Mouse (Mus musculus): ENCODE data around the gene Pik3r5. TPM values are rescaled to one million over a fixed set of nuclear protein-coding genes. Genes with fewer than 3 reads are reported as not detected.

The Pik3r5 gene
- total and polyA plus RNA-seq, 3 experiments = 3.2 to 5.7 TPM; not detected in 1

GRCm38 (mm10) chr11:68385021-68385821 is 46.7 kb upstream of the Pik3r5 start:
- TF ChIP-seq NRF1 (IDR thresholded peaks at IDR 0.05; ENCODE audit: insufficient read depth, low read depth, low read length, poor library complexity, severe bottlenecking) (no peak), EP300 (IDR thresholded peaks at IDR 0.05; ENCODE audit: low read depth in 1 of 2, low read length in 2 of 2) (no peak), NELFE (IDR thresholded peaks at IDR 0.05; ENCODE audit: low read depth, low read length) (no peak), ELF1 (IDR thresholded peaks at IDR 0.05; ENCODE audit: low read depth, low read length) (no peak), ZNF384 (IDR thresholded peaks at IDR 0.05; ENCODE audit: low read depth, low read length) (no peak), TBP (IDR thresholded peaks at IDR 0.05; ENCODE audit: low read depth, low read length) (no peak), SMC3 (IDR thresholded peaks at IDR 0.05; ENCODE audit: low read depth, low read length) (no peak)
- Histone ChIP-seq H3K36me3 (ENCODE audit: control insufficient read depth in 1 of 2, insufficient read depth in 2 of 2, low read length in 2 of 2) (no peaks in the 10 kb centered on the region), H3K9me3 (replicated peaks; ENCODE audit: insufficient read depth, low read length) (no peaks in the 10 kb centered on the region), H3K27ac (ENCODE audit: control insufficient read depth, low read depth, low read length) (no peak overlapping the region), H3K9ac (ENCODE audit: control insufficient read depth, low read depth, low read length, poor library complexity, severe bottlenecking) (no peak overlapping the region), H3K4me1 (ENCODE audit: control insufficient read depth in 1 of 2, insufficient read depth in 2 of 2, low read length in 2 of 2) (no peaks in the 10 kb centered on the region), H3K4me3 (ENCODE audit: control insufficient read depth in 1 of 2, insufficient read depth in 1 of 2, low read depth in 2 of 2, low read length in 2 of 2) (no peak overlapping the region), H3K27me3 (ENCODE audit: control insufficient read depth in 1 of 2, insufficient read depth in 2 of 2, low read length in 2 of 2) (peaks cover 0 to 3% of the 10 kb centered on the region in 2 experiments; a peak in 2 of 4 replicates), H3K79me2 (ENCODE audit: control insufficient read depth, insufficient read depth, low read length, poor library complexity) (no peaks in the 10 kb centered on the region; the same call in 1 of the 2 replicates)
- no peak for DNase-seq (ENCODE audit: low read depth, low spot score)

DNA sequence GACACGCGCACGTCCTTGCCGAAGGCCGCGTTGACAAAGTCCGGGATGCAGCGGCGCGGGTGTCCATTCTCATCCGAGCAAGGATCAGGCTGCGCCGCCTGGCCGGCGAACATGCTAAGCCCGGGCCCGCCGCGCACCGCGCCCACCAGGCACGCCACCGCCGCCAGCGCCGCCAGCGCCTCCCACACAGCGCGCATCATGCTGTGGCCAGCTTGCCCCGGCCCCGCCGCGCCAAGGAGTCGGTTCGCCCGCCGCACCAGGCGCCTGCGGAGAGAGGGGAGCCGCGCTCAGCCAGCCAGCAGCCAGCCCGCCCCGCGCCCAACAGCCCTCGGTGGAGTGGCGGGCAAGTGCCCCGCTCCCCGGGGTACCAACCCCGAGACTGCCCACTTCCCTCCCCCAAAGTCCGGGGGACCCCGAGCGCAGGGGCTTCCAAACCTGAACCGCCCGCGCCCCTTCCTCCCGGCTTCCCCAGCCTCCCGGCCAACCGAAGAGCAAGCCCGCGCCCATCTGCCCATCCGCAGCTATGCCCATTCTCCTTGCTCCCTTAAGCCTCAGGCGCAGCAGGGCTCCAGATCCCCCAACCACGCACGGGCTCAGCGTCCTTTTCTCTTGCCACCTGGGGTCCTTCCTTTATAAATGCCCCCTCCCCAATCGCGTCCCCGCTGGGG is 45.9 kb upstream of the Pik3r5 start:
- H3K27me3 ChIP-seq (ENCODE audit: control insufficient read depth in 1 of 2, insufficient read depth in 2 of 2, low read length in 2 of 2) = peaks cover 0 to 3% of the 10 kb centered on the region in 2 experiments; a peak in 2 of 4 replicates

DNA sequence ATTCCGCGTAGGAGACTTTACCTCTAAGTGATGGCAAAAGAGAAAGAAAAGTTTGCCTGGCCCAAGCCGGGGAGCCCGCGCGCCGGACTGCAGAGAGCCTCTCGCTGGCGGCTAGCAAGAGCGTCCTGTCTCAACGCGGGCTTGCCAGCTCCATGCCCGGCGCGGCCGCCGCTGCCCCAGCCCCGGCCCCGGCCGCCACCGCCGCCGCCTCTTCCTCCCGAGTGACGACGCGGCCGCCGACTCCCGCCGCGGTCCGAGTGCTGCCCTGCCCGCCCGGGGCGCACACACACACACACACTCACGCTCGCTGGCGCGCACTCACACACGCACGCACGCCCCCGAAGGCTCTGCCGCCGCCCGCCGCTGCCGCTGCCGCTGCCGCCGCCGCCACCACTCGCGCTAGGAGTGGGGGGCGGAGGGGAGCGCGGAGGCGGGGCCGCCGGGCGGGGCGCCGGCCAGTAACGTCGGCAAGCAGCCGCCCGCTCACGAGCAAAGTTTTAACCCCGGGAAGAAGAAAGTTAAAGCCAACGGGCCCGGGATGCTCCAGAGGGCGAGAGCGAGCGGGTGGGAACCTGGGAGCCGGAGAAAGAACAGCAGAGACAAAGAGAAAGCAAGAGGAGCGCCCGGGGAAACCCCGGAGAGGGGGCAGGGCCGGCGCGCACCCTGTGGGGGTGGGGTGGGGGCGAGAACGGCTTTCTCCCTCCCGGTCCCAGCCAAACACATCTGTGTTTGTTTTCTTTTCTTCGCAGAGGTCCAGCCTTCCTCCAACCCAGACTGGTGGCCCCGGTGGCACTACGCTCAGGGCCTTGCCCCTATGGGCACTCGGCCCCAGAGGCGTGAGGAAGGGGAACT is 45.1 kb upstream of the Pik3r5 start:
- 0 out of 4 replicates have a peak, but pooled peaks cover 0 to 3% of the 10 kb centered on the region in 2 experiments for H3K4me1 ChIP-seq (ENCODE audit: control insufficient read depth in 1 of 2, insufficient read depth in 2 of 2, low read length in 2 of 2)
- H3K27me3 ChIP-seq (ENCODE audit: control insufficient read depth in 1 of 2, insufficient read depth in 2 of 2, low read length in 2 of 2) = peaks cover 0 to 3% of the 10 kb centered on the region in 2 experiments; a peak in 2 of 4 replicates
- H3K79me2 ChIP-seq (ENCODE audit: control insufficient read depth, insufficient read depth, low read length, poor library complexity) = no peaks in the 10 kb centered on the region
- H3K36me3 ChIP-seq (ENCODE audit: control insufficient read depth in 1 of 2, insufficient read depth in 2 of 2, low read length in 2 of 2) = no peaks in the 10 kb centered on the region
- no peaks in the 10 kb centered on the region for H3K9me3 ChIP-seq (replicated peaks; ENCODE audit: insufficient read depth, low read length)
- DNase-seq (ENCODE audit: low read depth, low spot score) = no peak
- TF ChIP-seq HCFC1 (IDR thresholded peaks at IDR 0.05; ENCODE audit: low read depth, low read length) = no peak
- no peak for TF ChIP-seq MYB (IDR thresholded peaks at IDR 0.05; ENCODE audit: low read depth, low read length)
- H3K27ac ChIP-seq (ENCODE audit: control insufficient read depth, low read depth, low read length) = no peak overlapping the region
- no peak overlapping the region for H3K9ac ChIP-seq (ENCODE audit: control insufficient read depth, low read depth, low read length, poor library complexity, severe bottlenecking)
- no peak overlapping the region for H3K4me3 ChIP-seq (ENCODE audit: control insufficient read depth in 1 of 2, insufficient read depth in 1 of 2, low read depth in 2 of 2, low read length in 2 of 2)

More for the DNA sequence above, 45.9 kb upstream of the Pik3r5 start:
- Histone ChIP-seq H3K9ac (ENCODE audit: control insufficient read depth, low read depth, low read length, poor library complexity, severe bottlenecking) (no peak overlapping the region), H3K79me2 (ENCODE audit: control insufficient read depth, insufficient read depth, low read length, poor library complexity) (no peaks in the 10 kb centered on the region; the same call in 1 of the 2 replicates), H3K4me3 (ENCODE audit: control insufficient read depth in 1 of 2, insufficient read depth in 1 of 2, low read depth in 2 of 2, low read length in 2 of 2) (no peak overlapping the region), H3K36me3 (ENCODE audit: control insufficient read depth in 1 of 2, insufficient read depth in 2 of 2, low read length in 2 of 2) (no peaks in the 10 kb centered on the region), H3K9me3 (replicated peaks; ENCODE audit: insufficient read depth, low read length) (no peaks in the 10 kb centered on the region), H3K4me1 (ENCODE audit: control insufficient read depth in 1 of 2, insufficient read depth in 2 of 2, low read length in 2 of 2) (no peaks in the 10 kb centered on the region), H3K27ac (ENCODE audit: control insufficient read depth, low read depth, low read length) (no peak overlapping the region)
- no peak for DNase-seq (ENCODE audit: low read depth, low spot score)
- no peak for TF ChIP-seq JUND (IDR thresholded peaks at IDR 0.05; ENCODE audit: low read depth, low read length)
- TF ChIP-seq CTCF (IDR thresholded peaks at IDR 0.05 in 2 of 3, conservative IDR thresholded peaks at IDR 0.05 in 1 of 3; ENCODE audit: control insufficient read depth in 1 of 3, insufficient read depth in 1 of 3, low read depth in 2 of 3, low read length in 3 of 3, poor library complexity in 1 of 3, severe bottlenecking in 1 of 3) = no peak
- no peak for TF ChIP-seq ELF1 (IDR thresholded peaks at IDR 0.05; ENCODE audit: low read depth, low read length)
